Mouse (Mus musculus) myocyte (in vitro differentiated cells): ENCODE measurements at regions not wholly inside any gene's neighbourhood (a gene's known extent, or its start where the extent isn't known, plus 50 kb on each side); places are given as distances from the start of the nearest gene placed in this dataset.
A peak's percentile ranks its signal among the peaks of the same experiment; 100 is the strongest.

Experiments used
- CEBPB ChIP-seq: IDR thresholded peaks from 2 replicates; pipeline ENCODE4 v1.6.1; 2011; ENCODE audit warnings: mild to moderate bottlenecking, moderate library complexity; ENCODE audit not compliant: poor library complexity, insufficient read depth, severe bottlenecking
- E2F4 ChIP-seq: IDR thresholded peaks from one replicate; pipeline ENCODE4 v1.6.1; 2011; ENCODE audit warnings: mild to moderate bottlenecking, control low read depth, moderate library complexity; ENCODE audit not compliant: insufficient read depth
- MAX ChIP-seq: IDR thresholded peaks from one replicate; pipeline ENCODE4 v1.6.1; 2011; ENCODE audit warnings: low read depth, mild to moderate bottlenecking, control low read depth
- MYOD1 ChIP-seq, 3 experiments: IDR thresholded peaks; one replicate each; pipeline ENCODE4 v1.6.1; 2011; ENCODE audit warnings: control low read depth in 2 of 3, low read depth in 2 of 3, mild to moderate bottlenecking in 2 of 3, moderate library complexity in 1 of 3; ENCODE audit not compliant: insufficient read length in 2 of 3, control insufficient read depth in 1 of 3
- MYOG ChIP-seq, 3 experiments: IDR thresholded peaks; one replicate each; pipeline ENCODE4 v1.6.1; 2011; ENCODE audit warnings: control low read depth in 2 of 3, low read depth in 2 of 3, mild to moderate bottlenecking in 2 of 3; ENCODE audit not compliant: insufficient read length in 2 of 3, control insufficient read depth in 1 of 3, insufficient read depth in 1 of 3
- POLR2A ChIP-seq: IDR thresholded peaks from one replicate; pipeline ENCODE4 v1.6.1; 2011; ENCODE audit warnings: low read depth, mild to moderate bottlenecking, control low read depth, moderate library complexity; ENCODE audit not compliant: insufficient read length
- POLR2AphosphoS2 ChIP-seq: IDR thresholded peaks from one replicate; pipeline ENCODE4 v1.6.1; 2011; ENCODE audit warnings: low read depth, control low read depth; ENCODE audit not compliant: insufficient read length
- REST ChIP-seq: IDR thresholded peaks from one replicate; pipeline ENCODE4 v1.6.1; 2011; ENCODE audit warnings: mild to moderate bottlenecking, control low read depth, moderate library complexity; ENCODE audit not compliant: insufficient read depth, insufficient read length
- SRF ChIP-seq: IDR thresholded peaks from one replicate; pipeline ENCODE4 v1.6.1; 2011; ENCODE audit warnings: low read depth; ENCODE audit not compliant: control insufficient read depth, insufficient read length
- TCF12 ChIP-seq: IDR thresholded peaks from one replicate; pipeline ENCODE4 v1.6.1; 2011; ENCODE audit warnings: mild to moderate bottlenecking, control low read depth; ENCODE audit not compliant: poor library complexity, insufficient read depth, severe bottlenecking
- TCF3 ChIP-seq: IDR thresholded peaks from one replicate; pipeline ENCODE4 v1.6.1; 2011; ENCODE audit warnings: low read depth, control low read depth; ENCODE audit not compliant: insufficient read length
- USF1 ChIP-seq: IDR thresholded peaks from one replicate; pipeline ENCODE4 v1.6.1; 2011; ENCODE audit warnings: low read depth, mild to moderate bottlenecking, control low read depth, moderate library complexity

DNA sequence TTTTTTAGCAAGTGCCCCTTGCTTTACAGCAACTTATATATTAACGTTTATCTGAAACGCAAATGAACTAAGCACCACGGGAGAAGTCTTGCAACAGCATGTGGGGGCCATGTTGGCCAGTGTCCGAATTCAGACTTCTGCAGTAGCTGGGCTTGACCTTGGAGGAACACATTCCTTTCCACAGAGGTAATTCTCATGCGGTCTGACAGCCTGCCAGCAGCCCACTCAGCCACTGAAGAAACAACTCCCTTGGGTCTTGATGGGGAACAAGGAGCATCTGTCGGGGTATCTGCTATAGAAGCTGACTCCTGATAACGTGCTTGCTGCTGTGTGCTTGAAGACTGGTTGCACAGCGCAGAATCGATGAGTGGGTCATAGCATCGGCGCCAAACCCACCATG is 1168.7 kb downstream of the 4930447A16Rik start:
- TF ChIP-seq MYOG (IDR thresholded peaks at IDR 0.05; ENCODE audit: control insufficient read depth in 1 of 3, insufficient read depth in 1 of 3, insufficient read length in 2 of 3, low read depth in 2 of 3) (peak in 2 of 3 experiments; percentile 29 to 52), POLR2AphosphoS2 (no peak), POLR2A (no peak), REST (no peak), CEBPB (peak; percentile 82; the same call in 1 of the 2 replicates), TCF3 (no peak), MAX (peak; percentile 62), E2F4 (no peak), MYOD1 (IDR thresholded peaks at IDR 0.05; ENCODE audit: control insufficient read depth in 1 of 3, insufficient read length in 2 of 3, low read depth in 2 of 3) (peak in 2 of 3 experiments; percentile 67 to 68), USF1 (no peak), TCF12 (no peak), SRF (no peak)
